Mouse (Mus musculus) bone marrow macrophage, adult 2 months (primary cell): Measurements from ENCODE around the gene Depdc5.

Experiments used
- CTCF ChIP-seq: IDR thresholded peaks from 2 replicates; pipeline ENCODE4 v1.5.1; 2012; ENCODE audit warnings: low read depth, mild to moderate bottlenecking, low read length, moderate library complexity
- POLR2A ChIP-seq: IDR thresholded peaks from 2 replicates; pipeline ENCODE4 v1.6.1; 2012; ENCODE audit warnings: mild to moderate bottlenecking, low read depth, low read length, borderline replicate concordance

- 0 out of 2 replicates have a peak, but pooled peaks have one; percentile 9 for TF ChIP-seq CTCF
- no peak for TF ChIP-seq POLR2A
Measured at GRCm38 (mm10) chr5:33019426-33019821, 155.9 kb downstream of the Depdc5 start.
